Mouse (Mus musculus): ENCODE measurements around the gene Tbp.

DNA sequence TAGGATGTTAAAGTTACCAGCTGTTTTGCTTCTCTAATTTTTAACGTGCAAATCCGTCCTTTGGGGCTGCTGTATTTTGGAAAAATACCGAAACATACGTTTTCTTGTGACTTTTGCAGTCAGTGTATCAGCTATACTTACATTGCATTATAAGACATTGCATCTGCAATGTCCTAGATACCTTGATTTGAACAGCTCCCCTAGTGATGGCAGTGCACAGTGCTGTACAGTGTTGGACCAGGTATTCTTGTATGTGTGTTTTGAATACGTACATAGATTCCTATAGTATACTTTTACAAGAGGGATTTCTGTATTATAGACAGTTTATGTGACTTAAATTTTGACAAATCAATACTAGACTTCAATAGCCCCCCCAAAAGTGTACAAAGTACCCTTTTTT is 18.5 kb downstream of the Tbp start:
- TF ChIP-seq CTCF (IDR thresholded peaks at IDR 0.05; ENCODE audit: borderline replicate concordance, insufficient read depth, low read depth, low read length) (no peak), POLR2A (IDR thresholded peaks at IDR 0.05; ENCODE audit: borderline replicate concordance, insufficient read depth, low read length) (no peak)

Measured in cerebellum, adult 2 months (tissue).